Comparison of ENCODE assay signal across 8 mouse cellular contexts in genomic region chr1:182019926-182020801, GRCm38 (mm10). TPM values are rescaled to one million over a fixed set of nuclear protein-coding genes. Genes with fewer than 3 reads are reported as not detected.
DNase-seq lines count a peak whose midpoint lies in the region; ATAC-seq lines count a peak whose summit lies in the region.

Enah (minus strand) TSS chr1:182019990.

- H3K9me3 ChIP-seq in hindbrain, embryonic 10.5 days = no peaks in the 10 kb centered on the region
- no peaks in the 10 kb centered on the region for H3K9me3 ChIP-seq in lung, embryonic 16.5 days (ENCODE audit: control insufficient read depth, low read length)

- DNase-seq in Muller cell, postnatal 12 days (ENCODE audit: inconsistent ontology term) = peak; percentile 82
- DNase-seq in cerebellum, adult 9-10 months = peak; percentile 62
- DNase-seq in frontal cortex, postnatal 10 days (ENCODE audit: low spot score in 2 of 2) = peak; percentile 65 to 70
- DNase-seq in hindbrain, embryonic 10.5 days (ENCODE audit: low spot score) = peak; percentile 75
- peak; percentile 67 to 73 for DNase-seq in layer of hippocampus, postnatal 14 days (ENCODE audit: low spot score in 2 of 2)
- peak; percentile 62 for DNase-seq in retina, adult 2 months (ENCODE audit: low read depth, low spot score)

- peak; percentile 81 for ATAC-seq in lung, embryonic 16.5 days (ENCODE audit: low read depth)
- no peak for ATAC-seq in inflammation-experienced regulatory T-cells, adult 6 months

- peaks cover 31% of the 10 kb centered on the region for H3K4me1 ChIP-seq in hindbrain, embryonic 10.5 days (replicated peaks)
- H3K4me1 ChIP-seq in lung, embryonic 16.5 days (replicated peaks; ENCODE audit: control insufficient read depth, insufficient read depth, low read length) = peaks cover 20% of the 10 kb centered on the region

- peak within 1 kb of the TSS; percentile 94 for H3K4me2 ChIP-seq in lung, embryonic 16.5 days (ENCODE audit: low read depth, low read length)

- H3K36me3 ChIP-seq in hindbrain, embryonic 10.5 days = peaks cover 9% of the 10 kb centered on the region
- H3K36me3 ChIP-seq in lung, embryonic 16.5 days (ENCODE audit: control insufficient read depth, insufficient read depth, low read length) = no peaks in the 10 kb centered on the region

- H3K4me3 ChIP-seq in hindbrain, embryonic 10.5 days = peak within 1 kb of the TSS; percentile 73
- H3K4me3 ChIP-seq in lung, embryonic 16.5 days (ENCODE audit: low read length) = peak within 1 kb of the TSS; percentile 91

- under 1% methylated on average over 90 of the region's 109 CpGs for WGBS in hindbrain, embryonic 10.5 days
- under 1% methylated on average over 51 of the region's 109 CpGs for WGBS in lung, embryonic 16.5 days

- 0 out of 2 replicates have a peak, but pooled peaks cover 5% of the 10 kb centered on the region for H3K27me3 ChIP-seq in hindbrain, embryonic 10.5 days (ENCODE audit: insufficient read depth, poor library complexity, severe bottlenecking)
- H3K27me3 ChIP-seq in lung, embryonic 16.5 days (ENCODE audit: control insufficient read depth, insufficient read depth, low read depth, low read length) = no peaks in the 10 kb centered on the region

- H3K27ac ChIP-seq in hindbrain, embryonic 10.5 days = peak within 1 kb of the TSS; percentile 99
- peak within 1 kb of the TSS; percentile 87 for H3K27ac ChIP-seq in lung, embryonic 16.5 days (ENCODE audit: low read length)

- H3K9ac ChIP-seq in lung, embryonic 16.5 days (ENCODE audit: low read length) = peak within 1 kb of the TSS; percentile 88

RNA-seq across cellular contexts. Expression of gene Enah, which starts in this region (rescaled TPM):
- polyA plus RNA-seq in hindbrain, embryonic 10.5 days (2016; fragmentation: Nextera tagmentation; extraction: Ambion mirVana) = 24.4 and 29.0 TPM in 2 replicates
- 100 to 1,000 TPM; 181 to 193 TPM for total RNA-seq in layer of hippocampus, postnatal 14 days (2021)
- polyA plus RNA-seq in lung, embryonic 16.5 days (2015; fragmentation: Nextera tagmentation; extraction: Ambion mirVana) = 9.8 and 10.3 TPM in 2 replicates
- polyA plus RNA-seq in inflammation-experienced regulatory T-cells, adult 6 months (2017; shearing (Covaris generic)) = under 1 TPM in 2 of 3 experiments, not detected in 1; 0.31 to 0.74 TPM
